Mouse (Mus musculus) MEL (cell line): ENCODE results near the gene Ifit3b. TPM values are rescaled to one million over a fixed set of nuclear protein-coding genes. Genes with fewer than 3 reads are reported as not detected.

Source experiments
- DNase-seq: peaks from one replicate; pipeline ENCODE4 v3.0.0; 2011; ENCODE audit warnings: low read depth, low spot score
- H3K27ac ChIP-seq: 2 replicates; pipeline ENCODE4 v1.5.1; 2012; ENCODE audit warnings: low read depth, mild to moderate bottlenecking, control low read depth, low read length, moderate library complexity; ENCODE audit not compliant: control insufficient read depth
- H3K27me3 ChIP-seq, 2 experiments: fragments of 150-350 bp in 1 of 2; sonication (generic) in 1 of 2; 2 replicates each; pipeline ENCODE4 v1.6.1; 2012; ENCODE audit warnings: low read length in 2 of 2, mild to moderate bottlenecking in 2 of 2, improper control_type of control experiment in 1 of 2, moderate library complexity in 1 of 2; ENCODE audit not compliant: insufficient read depth in 2 of 2, control insufficient read depth in 1 of 2
- H3K36me3 ChIP-seq, 2 experiments: 2 replicates each; pipeline ENCODE4 v1.6.1; 2012 to 2014; ENCODE audit warnings: low read length in 2 of 2, improper control_type of control experiment in 1 of 2, inconsistent platforms in 1 of 2, mild to moderate bottlenecking in 1 of 2; ENCODE audit not compliant: insufficient read depth in 2 of 2, control insufficient read depth in 1 of 2
- H3K4me1 ChIP-seq, 2 experiments: fragments of 150-350 bp in 1 of 2; sonication (generic) in 1 of 2; 2 replicates each; pipeline ENCODE4 v1.6.1; 2012; ENCODE audit warnings: low read length in 2 of 2, improper control_type of control experiment in 1 of 2, mild to moderate bottlenecking in 1 of 2; ENCODE audit not compliant: insufficient read depth in 2 of 2, control insufficient read depth in 1 of 2
- H3K4me3 ChIP-seq, 2 experiments: fragments of 150-350 bp in 1 of 2; sonication (generic) in 1 of 2; 2 replicates each; pipeline ENCODE4 v1.5.1; 2012; ENCODE audit warnings: low read depth in 2 of 2, low read length in 2 of 2, mild to moderate bottlenecking in 2 of 2, moderate library complexity in 2 of 2, control low read depth in 1 of 2, improper control_type of control experiment in 1 of 2; ENCODE audit not compliant: control insufficient read depth in 1 of 2, insufficient read depth in 1 of 2
- H3K79me2 ChIP-seq: 2 replicates; pipeline ENCODE4 v1.6.1; 2012; ENCODE audit warnings: mild to moderate bottlenecking, low read length, moderate library complexity; ENCODE audit not compliant: control insufficient read depth, poor library complexity, insufficient read depth
- H3K9ac ChIP-seq: 2 replicates; pipeline ENCODE4 v1.6.1; 2012; ENCODE audit warnings: low read depth, mild to moderate bottlenecking, control low read depth, low read length, moderate library complexity; ENCODE audit not compliant: control insufficient read depth, poor library complexity, severe bottlenecking
- H3K9me3 ChIP-seq: fragments of 150-350 bp; sonication (generic); replicated peaks from 2 replicates; pipeline ENCODE4 v1.6.1; 2012; ENCODE audit warnings: mild to moderate bottlenecking, low read length, improper control_type of control experiment, moderate library complexity; ENCODE audit not compliant: insufficient read depth
- CHD2 ChIP-seq: IDR thresholded peaks from 2 replicates; pipeline ENCODE4 v1.6.1; 2011; ENCODE audit warnings: low read length, improper control_type of control experiment
- CTCF ChIP-seq, 3 experiments: IDR thresholded peaks in 2 of 3; conservative IDR thresholded peaks in 1 of 3; 2 replicates each; pipeline ENCODE4 v1.5.1; 2011 to 2012; ENCODE audit warnings: low read length in 3 of 3, low read depth in 2 of 3, mild to moderate bottlenecking in 2 of 3, improper control_type of control experiment in 1 of 3, inconsistent platforms in 1 of 3, mixed read lengths in 1 of 3, moderate library complexity in 1 of 3; ENCODE audit not compliant: control insufficient read depth in 1 of 3, insufficient read depth in 1 of 3, poor library complexity in 1 of 3, severe bottlenecking in 1 of 3
- ELF1 ChIP-seq: IDR thresholded peaks from 2 replicates; pipeline ENCODE4 v1.6.1; 2014; ENCODE audit warnings: low read depth, mild to moderate bottlenecking, inconsistent platforms, low read length, improper control_type of control experiment, moderate library complexity
- EP300 ChIP-seq, 2 experiments: IDR thresholded peaks; 2 replicates each; pipeline ENCODE4 v1.6.1; 2011; ENCODE audit warnings: improper control_type of control experiment in 2 of 2, low read length in 2 of 2, low read depth in 1 of 2, mild to moderate bottlenecking in 1 of 2
- ETS1 ChIP-seq: IDR thresholded peaks from 2 replicates; pipeline ENCODE4 v1.6.1; 2012; ENCODE audit warnings: low read depth, mild to moderate bottlenecking, inconsistent platforms, low read length, improper control_type of control experiment, moderate library complexity
- GATA1 ChIP-seq: IDR thresholded peaks from 2 replicates; pipeline ENCODE4 v1.6.1; 2011; ENCODE audit warnings: low read depth, low read length, improper control_type of control experiment
- HCFC1 ChIP-seq: IDR thresholded peaks from 2 replicates; pipeline ENCODE4 v1.6.1; 2012; ENCODE audit warnings: low read depth, mild to moderate bottlenecking, inconsistent platforms, low read length, improper control_type of control experiment, moderate library complexity
- JUND ChIP-seq: IDR thresholded peaks from 2 replicates; pipeline ENCODE4 v1.6.1; 2011; ENCODE audit warnings: low read depth, mild to moderate bottlenecking, improper control_type of control experiment, low read length
- KAT2A ChIP-seq: conservative IDR thresholded peaks from 2 replicates; pipeline ENCODE4 v1.6.1; 2012; ENCODE audit warnings: low read depth, low read length, improper control_type of control experiment, inconsistent platforms
- MAFK ChIP-seq: IDR thresholded peaks from 2 replicates; pipeline ENCODE4 v1.6.1; 2011; ENCODE audit warnings: low read depth, mild to moderate bottlenecking, low read length, improper control_type of control experiment, borderline replicate concordance
- MAX ChIP-seq: IDR thresholded peaks from 2 replicates; pipeline ENCODE4 v1.6.1; 2011; ENCODE audit warnings: low read length, improper control_type of control experiment
- MAZ ChIP-seq: IDR thresholded peaks from 2 replicates; pipeline ENCODE4 v1.6.1; 2012; ENCODE audit warnings: low read depth, mild to moderate bottlenecking, inconsistent platforms, low read length, improper control_type of control experiment
- MEF2A ChIP-seq: IDR thresholded peaks from 2 replicates; pipeline ENCODE4 v1.6.1; 2014; ENCODE audit warnings: low read depth, mild to moderate bottlenecking, inconsistent platforms, low read length, improper control_type of control experiment; ENCODE audit not compliant: poor library complexity, insufficient replicate concordance, severe bottlenecking; ENCODE audit errors: extremely low read depth
- MYB ChIP-seq: IDR thresholded peaks from 2 replicates; pipeline ENCODE4 v1.6.1; 2011; ENCODE audit warnings: mild to moderate bottlenecking, low read depth, low read length, improper control_type of control experiment
- MYC ChIP-seq: IDR thresholded peaks from 2 replicates; pipeline ENCODE4 v1.6.1; 2011; ENCODE audit warnings: low read depth, mild to moderate bottlenecking, low read length, improper control_type of control experiment, moderate library complexity
- NRF1 ChIP-seq: IDR thresholded peaks from 2 replicates; pipeline ENCODE4 v1.6.1; 2014; ENCODE audit warnings: low read depth, mild to moderate bottlenecking, inconsistent platforms, low read length, improper control_type of control experiment, moderate library complexity; ENCODE audit not compliant: poor library complexity, insufficient read depth, severe bottlenecking
- POLR2A ChIP-seq, 2 experiments: IDR thresholded peaks; 2 replicates each; pipeline ENCODE4 v1.6.1; 2011 to 2012; ENCODE audit warnings: low read length in 2 of 2, mild to moderate bottlenecking in 2 of 2, control low read depth in 1 of 2, improper control_type of control experiment in 1 of 2, low read depth in 1 of 2, moderate library complexity in 1 of 2; ENCODE audit not compliant: control insufficient read depth in 1 of 2, insufficient read depth in 1 of 2, poor library complexity in 1 of 2
- POLR2AphosphoS2 ChIP-seq: IDR thresholded peaks from 2 replicates; pipeline ENCODE4 v1.6.1; 2011; ENCODE audit warnings: low read length, improper control_type of control experiment
- POLR2AphosphoS5 ChIP-seq: IDR thresholded peaks from 2 replicates; pipeline ENCODE4 v1.6.1; 2012; ENCODE audit warnings: low read depth, borderline replicate concordance, mild to moderate bottlenecking, inconsistent platforms, low read length, moderate library complexity, mixed read lengths
- RAD21 ChIP-seq: IDR thresholded peaks from 2 replicates; pipeline ENCODE4 v1.6.1; 2011; ENCODE audit warnings: mild to moderate bottlenecking, low read depth, low read length, improper control_type of control experiment
- SIN3A ChIP-seq: IDR thresholded peaks from 2 replicates; pipeline ENCODE4 v1.6.1; 2012; ENCODE audit warnings: low read length, improper control_type of control experiment, inconsistent platforms
- TAL1 ChIP-seq: IDR thresholded peaks from 2 replicates; pipeline ENCODE4 v1.6.1; 2012; ENCODE audit warnings: mild to moderate bottlenecking, inconsistent platforms, low read length, moderate library complexity, mixed read lengths
- UBTF ChIP-seq: IDR thresholded peaks from 2 replicates; pipeline ENCODE4 v1.6.1; 2012; ENCODE audit warnings: low read depth, mild to moderate bottlenecking, inconsistent platforms, low read length, improper control_type of control experiment, moderate library complexity, borderline replicate concordance; ENCODE audit not compliant: insufficient read depth
- USF1 ChIP-seq: IDR thresholded peaks from 2 replicates; pipeline ENCODE4 v1.6.1; 2014; ENCODE audit warnings: low read depth, mild to moderate bottlenecking, inconsistent platforms, low read length, improper control_type of control experiment, moderate library complexity
- USF2 ChIP-seq, 2 experiments: IDR thresholded peaks; 2 replicates each; pipeline ENCODE4 v1.6.1; 2011 to 2012; ENCODE audit warnings: improper control_type of control experiment in 2 of 2, low read length in 2 of 2, borderline replicate concordance in 1 of 2, inconsistent platforms in 1 of 2, low read depth in 1 of 2, mild to moderate bottlenecking in 1 of 2; ENCODE audit not compliant: insufficient read depth in 1 of 2
- ZC3H11A ChIP-seq: IDR thresholded peaks from 2 replicates; pipeline ENCODE4 v1.6.1; 2012; ENCODE audit warnings: low read depth, mild to moderate bottlenecking, inconsistent platforms, low read length, improper control_type of control experiment
- ZKSCAN1 ChIP-seq: IDR thresholded peaks from 2 replicates; pipeline ENCODE4 v1.6.1; 2012; ENCODE audit warnings: low read depth, mild to moderate bottlenecking, inconsistent platforms, low read length, improper control_type of control experiment, moderate library complexity
- ZMIZ1 ChIP-seq: IDR thresholded peaks from 2 replicates; pipeline ENCODE4 v1.6.1; 2012; ENCODE audit warnings: low read depth, mild to moderate bottlenecking, inconsistent platforms, low read length, improper control_type of control experiment, moderate library complexity
- polyA plus RNA-seq, 2 experiments: library from polyadenylated mRNA; stranded (reverse) in 1 of 2; unstranded in 1 of 2; fragments of >175 nt in 1 of 2; fragments of >200 nt in 1 of 2; gene quantifications; 2 replicates each; pipeline versions ENCODE4 v1.2.1 to v1.2.4; 2012; ENCODE audit warnings: low replicate concordance in 2 of 2, low read depth in 1 of 2; ENCODE audit not compliant: insufficient read length in 2 of 2, insufficient read depth in 1 of 2, missing spikeins in 1 of 2
- total RNA-seq: library from RNA; depleted of rRNA; stranded (reverse); fragments of 300-350 nt; gene quantifications from 2 replicates; pipeline ENCODE4 v1.2.3, GENCODE M21; 2012

Ifit3b gene
- total and polyA plus RNA-seq, 3 experiments = not detected

DNA sequence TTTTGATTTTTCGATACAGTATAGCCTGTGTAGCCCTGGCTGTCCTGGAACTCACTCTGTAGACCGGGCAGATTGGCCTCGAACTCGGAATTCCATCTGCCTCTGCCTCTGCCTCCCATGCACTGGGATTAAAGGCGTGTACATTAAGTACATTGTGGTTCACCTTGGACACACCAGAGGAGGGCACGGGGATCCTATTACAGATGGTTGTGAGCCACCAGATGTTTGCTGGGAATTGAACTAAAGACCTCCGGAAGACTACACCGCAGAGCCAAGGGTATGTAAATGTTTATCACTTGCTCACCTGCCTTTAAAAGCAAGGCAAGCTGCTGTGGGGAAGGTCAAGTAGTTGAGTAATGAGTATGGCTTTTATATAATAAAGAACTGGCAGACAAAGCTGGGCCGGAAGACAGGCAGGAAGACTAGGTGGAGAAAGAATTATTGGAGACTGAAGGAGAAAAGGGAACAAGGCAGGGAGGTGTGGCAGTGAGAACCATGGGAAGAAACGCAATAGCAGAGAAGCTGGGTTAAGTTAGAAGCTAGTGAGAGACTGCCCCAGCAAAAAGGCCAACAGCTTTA, 47.5 kb downstream of the Ifit3b start:
- H3K36me3 ChIP-seq = peaks cover 0 to 14% of the 10 kb centered on the region in 2 experiments; a peak in 2 of 4 replicates
- no peaks in the 10 kb centered on the region for H3K79me2 ChIP-seq
- H3K4me1 ChIP-seq = peaks cover 2 to 15% of the 10 kb centered on the region in 2 experiments; a peak in 3 of 4 replicates
- no peak overlapping the region for H3K4me3 ChIP-seq
- peaks cover 0 to 2% of the 10 kb centered on the region in 2 experiments for H3K27me3 ChIP-seq
- H3K9ac ChIP-seq = no peak overlapping the region
- no peaks in the 10 kb centered on the region for H3K9me3 ChIP-seq
- no peak for DNase-seq
- no peak overlapping the region for H3K27ac ChIP-seq
- TF ChIP-seq CHD2 (no peak), UBTF (no peak), ZC3H11A (no peak), USF2 (IDR thresholded peaks at IDR 0.05; ENCODE audit: borderline replicate concordance in 1 of 2, insufficient read depth in 1 of 2, low read depth in 1 of 2, low read length in 2 of 2) (no peak)

DNA sequence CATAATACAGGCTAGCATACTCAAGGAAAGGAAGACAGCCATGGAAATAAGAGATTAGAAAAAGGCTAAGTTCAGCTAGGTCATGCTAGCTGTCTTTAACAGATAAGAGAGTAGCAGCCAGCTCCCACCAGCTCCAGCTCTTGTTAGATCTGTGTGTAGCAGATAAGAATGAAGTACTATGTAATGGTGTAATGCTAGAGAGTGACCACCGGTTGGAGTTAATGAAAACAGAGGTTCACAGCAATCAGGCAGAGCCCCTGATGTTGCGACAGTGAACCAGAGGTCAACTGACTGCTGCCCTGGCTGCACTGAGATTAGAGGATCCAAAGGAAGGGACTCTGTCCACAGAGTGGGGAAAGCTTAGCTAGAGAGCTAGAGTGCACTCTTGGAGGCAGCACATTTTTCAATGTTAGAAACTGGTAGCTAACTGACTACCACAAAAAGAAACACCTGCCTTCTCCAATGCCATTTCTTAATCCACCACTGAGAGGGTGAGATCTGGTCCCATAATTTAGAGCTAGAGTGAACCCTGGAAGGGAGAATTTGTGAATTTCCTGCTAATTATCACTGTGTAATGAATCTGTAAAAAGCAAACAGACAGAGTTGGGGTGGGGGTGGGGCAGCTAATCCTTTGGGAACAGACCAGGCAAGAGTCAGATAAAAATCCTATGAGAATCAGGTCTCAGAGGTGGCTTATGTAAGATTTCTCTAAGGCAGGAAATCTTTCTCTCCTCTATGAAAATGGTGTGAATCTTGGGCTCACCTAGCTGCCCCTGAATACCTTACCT, 48.9 kb downstream of the Ifit3b start:
- no peak overlapping the region for H3K27ac ChIP-seq
- no peak overlapping the region for H3K9ac ChIP-seq
- H3K4me3 ChIP-seq = no peak overlapping the region
- TF ChIP-seq MAFK (no peak), ZKSCAN1 (no peak), POLR2A (IDR thresholded peaks at IDR 0.05; ENCODE audit: control insufficient read depth in 1 of 2, insufficient read depth in 1 of 2, low read depth in 1 of 2, low read length in 2 of 2, poor library complexity in 1 of 2) (no peak), HCFC1 (no peak), ELF1 (no peak), JUND (no peak), MYB (no peak), POLR2AphosphoS5 (no peak), USF1 (no peak), GATA1 (peak; percentile 96), CHD2 (no peak), MEF2A (no peak), ZC3H11A (no peak), EP300 (IDR thresholded peaks at IDR 0.05; ENCODE audit: low read depth in 1 of 2, low read length in 2 of 2) (peak; percentile 96 to 97), MAZ (no peak), ZMIZ1 (no peak), NRF1 (no peak), MAX (no peak), MYC (no peak), POLR2AphosphoS2 (no peak), USF2 (IDR thresholded peaks at IDR 0.05; ENCODE audit: borderline replicate concordance in 1 of 2, insufficient read depth in 1 of 2, low read depth in 1 of 2, low read length in 2 of 2) (no peak), RAD21 (no peak), ETS1 (peak; percentile 94), SIN3A (peak; percentile 32; the same call in 1 of the 2 replicates), CTCF (IDR thresholded peaks at IDR 0.05 in 2 of 3, conservative IDR thresholded peaks at IDR 0.05 in 1 of 3; ENCODE audit: control insufficient read depth in 1 of 3, insufficient read depth in 1 of 3, low read depth in 2 of 3, low read length in 3 of 3, poor library complexity in 1 of 3, severe bottlenecking in 1 of 3) (0 out of 6 replicates have a peak, but pooled peaks of 1 of the 3 experiments have one; percentile 13), KAT2A (no peak), TAL1 (peak; percentile 97)

More for the DNA sequence above, 48.9 kb downstream of the Ifit3b start:
- H3K9me3 ChIP-seq = no peaks in the 10 kb centered on the region
- no peaks in the 10 kb centered on the region for H3K79me2 ChIP-seq
- peak; percentile 81 for DNase-seq
- H3K27me3 ChIP-seq = peaks cover 0 to 2% of the 10 kb centered on the region in 2 experiments; a peak in 2 of 4 replicates
- peaks cover 0 to 14% of the 10 kb centered on the region in 2 experiments; a peak in 2 of 4 replicates for H3K36me3 ChIP-seq
- H3K4me1 ChIP-seq = peaks cover 2 to 15% of the 10 kb centered on the region in 2 experiments; a peak in 3 of 4 replicates
